Mouse (Mus musculus): Measurements from ENCODE around the gene Lacc1. TPM values are rescaled to one million over a fixed set of nuclear protein-coding genes. Genes with fewer than 3 reads are reported as not detected.

Gene Lacc1
- polyA plus RNA-seq (2014; fragmentation: Illumina TruSeq; extraction: RNeasy Lipid Tissue Mini Kit (QIAGEN cat#74804)), result 11.5 TPM

GRCm38 (mm10) chr14:77036226-77037046, at the start of gene Lacc1, which contains the start of gene Ccdc122:
Gene Lacc1 (minus strand): TSS chr14:77036904.
Gene Ccdc122 (plus strand): TSS chr14:77036772.

Other genes with a start within 250 kb of the Lacc1 start
- 48.5 TPM for gene Ccdc122, start 132 bp downstream of the Lacc1 start, polyA plus RNA-seq (2014; fragmentation: Illumina TruSeq; extraction: RNeasy Lipid Tissue Mini Kit (QIAGEN cat#74804))
- gene Enox1, start 119.9 kb upstream of the Lacc1 start, polyA plus RNA-seq (2014; fragmentation: Illumina TruSeq; extraction: RNeasy Lipid Tissue Mini Kit (QIAGEN cat#74804)), result 17.8 TPM

All from ovary, adult 10 weeks (tissue).